Mouse (Mus musculus) kidney, postnatal 0 days (tissue): ENCODE measurements around the gene Rin3. TPM values are rescaled to one million over a fixed set of nuclear protein-coding genes. Genes with fewer than 3 reads are reported as not detected.

Experiments used
- ATAC-seq: fragments of 200-750 bp; cut with Nextera tagmentation; replicated peaks from 2 replicates; pipeline ENCODE4 v1.8.0; 2017; ENCODE audit warnings: low read depth, moderate number of reproducible peaks, moderate TSS enrichment, moderate library complexity; ENCODE audit not compliant: low FRiP score
- DNase-seq: peaks from one replicate; pipeline ENCODE4 v3.0.0-alpha.2; 2016; ENCODE audit warnings: low spot score
- H3K27ac ChIP-seq: fragments of 300-500 bp; sonication (generic); 2 replicates; pipeline ENCODE4 v1.5.1; 2014; ENCODE audit warnings: mild to moderate bottlenecking
- H3K27me3 ChIP-seq: fragments of 300-500 bp; sonication (generic); 2 replicates; pipeline ENCODE4 v1.6.1; 2014; ENCODE audit warnings: low read length, mixed read lengths; ENCODE audit not compliant: insufficient read depth
- H3K36me3 ChIP-seq: fragments of 300-500 bp; sonication (generic); 2 replicates; pipeline ENCODE4 v1.6.1; 2014; ENCODE audit warnings: low read length, mixed read lengths; ENCODE audit not compliant: insufficient read depth
- H3K4me1 ChIP-seq: fragments of 300-500 bp; sonication (generic); replicated peaks from 2 replicates; pipeline ENCODE4 v1.6.1; 2014; ENCODE audit warnings: antibody characterized with exemption, low read length, mixed read lengths; ENCODE audit not compliant: insufficient read depth
- H3K4me2 ChIP-seq: fragments of 300-500 bp; sonication (generic); 2 replicates; pipeline ENCODE4 v1.6.1; 2014; ENCODE audit warnings: mild to moderate bottlenecking, low read length, moderate library complexity, mixed read lengths
- H3K4me3 ChIP-seq: fragments of 300-500 bp; sonication (generic); replicated peaks from 2 replicates; pipeline ENCODE4 v1.5.1; 2014; ENCODE audit warnings: low read depth, low read length
- H3K9ac ChIP-seq: fragments of 300-500 bp; sonication (generic); 2 replicates; pipeline ENCODE4 v1.6.1; 2014; ENCODE audit warnings: low read depth, low read length
- H3K9me3 ChIP-seq: fragments of 300-500 bp; sonication (generic); replicated peaks from 2 replicates; pipeline ENCODE4 v1.6.1; 2016; ENCODE audit warnings: low read length, inconsistent platforms, mixed read lengths
- CTCF ChIP-seq: IDR thresholded peaks from 2 replicates; pipeline ENCODE4 v1.5.1; 2016; ENCODE audit warnings: antibody characterized with exemption, low read depth, mild to moderate bottlenecking, moderate library complexity
- WGBS: fragments of 180-500 bp; shearing (Covaris S2); extraction: QIAGEN DNeasy Blood & Tissue Kit; methylation state at CpG from one replicate; pipeline ENCODE4 v1.1.7; 2014; 5-methylcytosine and 5-hydroxymethylcytosine counted together
- polyA plus RNA-seq: library from polyadenylated mRNA; unstranded; fragments of >200 nt; fragmentation: Nextera tagmentation; extraction: Ambion mirVana; gene quantifications from 2 replicates; pipeline ENCODE4 v1.2.1, GENCODE M21; 2015

The Rin3 gene
- polyA plus RNA-seq, 1 experiment from 2014 or later, result 8.8 TPM

DNA sequence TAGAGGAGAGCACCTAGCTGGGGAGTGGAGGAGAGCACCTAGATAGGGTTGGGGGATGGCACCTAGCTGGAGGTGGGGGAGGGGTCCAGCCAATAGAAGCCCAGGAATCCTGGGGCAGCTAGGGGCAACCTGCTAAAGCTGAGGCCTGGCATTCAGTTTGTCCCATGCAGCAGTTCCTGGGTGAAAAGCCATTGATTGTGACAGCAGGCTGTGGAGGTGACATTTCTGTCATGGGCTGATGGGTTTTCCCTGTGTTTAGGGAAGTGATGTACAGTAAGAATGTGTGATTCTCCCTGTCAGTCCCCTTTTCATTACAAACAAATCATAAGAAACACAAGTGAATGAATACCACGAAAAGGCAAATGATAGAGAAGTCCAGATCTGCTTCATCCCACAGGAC lies 13.5 kb downstream of the Rin3 start:
- Histone ChIP-seq H3K9me3 (no peaks in the 10 kb centered on the region), H3K4me3 (no peak overlapping the region), H3K4me1 (peaks cover 11% of the 10 kb centered on the region; the same call in 1 of the 2 replicates), H3K4me2 (no peak overlapping the region), H3K27me3 (no peaks in the 10 kb centered on the region), H3K27ac (no peak overlapping the region), H3K9ac (no peak overlapping the region), H3K36me3 (no peaks in the 10 kb centered on the region)
- no peak for TF ChIP-seq CTCF
- WGBS, result 83% methylated on average over 1 of the region's 1 CpGs
- no peak for ATAC-seq
- no peak for DNase-seq

DNA sequence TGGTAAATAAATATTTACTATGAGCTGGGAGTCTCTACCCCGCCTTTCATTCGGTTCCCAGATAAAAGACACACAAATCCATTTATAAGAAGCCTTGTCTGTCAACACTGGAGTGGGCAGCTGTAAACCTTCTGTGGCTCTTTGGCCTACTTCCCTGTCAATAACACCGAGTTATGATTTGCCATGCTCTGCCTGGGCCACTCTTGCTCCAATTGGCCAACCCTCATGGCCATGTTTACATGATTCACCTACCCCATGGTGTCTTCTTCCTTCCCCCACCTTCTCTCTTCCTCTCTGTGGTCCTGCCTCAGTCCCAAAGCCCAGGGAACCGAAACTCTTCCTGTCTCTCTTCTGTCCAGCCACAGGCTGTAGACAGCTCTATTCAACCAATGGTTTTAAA lies 14.1 kb downstream of the Rin3 start:
- H3K4me3 ChIP-seq, result no peak overlapping the region
- H3K4me2 ChIP-seq, result no peak overlapping the region
- no peaks in the 10 kb centered on the region for H3K36me3 ChIP-seq
- H3K9ac ChIP-seq, result no peak overlapping the region
- ATAC-seq (no peak), DNase-seq (no peak)
- TF ChIP-seq CTCF, result no peak
- 86% methylated on average over 4 of the region's 4 CpGs for WGBS
- H3K27ac ChIP-seq, result no peak overlapping the region
- no peaks in the 10 kb centered on the region for H3K9me3 ChIP-seq
- peaks cover 9% of the 10 kb centered on the region for H3K4me1 ChIP-seq
- H3K27me3 ChIP-seq, result no peaks in the 10 kb centered on the region

DNA sequence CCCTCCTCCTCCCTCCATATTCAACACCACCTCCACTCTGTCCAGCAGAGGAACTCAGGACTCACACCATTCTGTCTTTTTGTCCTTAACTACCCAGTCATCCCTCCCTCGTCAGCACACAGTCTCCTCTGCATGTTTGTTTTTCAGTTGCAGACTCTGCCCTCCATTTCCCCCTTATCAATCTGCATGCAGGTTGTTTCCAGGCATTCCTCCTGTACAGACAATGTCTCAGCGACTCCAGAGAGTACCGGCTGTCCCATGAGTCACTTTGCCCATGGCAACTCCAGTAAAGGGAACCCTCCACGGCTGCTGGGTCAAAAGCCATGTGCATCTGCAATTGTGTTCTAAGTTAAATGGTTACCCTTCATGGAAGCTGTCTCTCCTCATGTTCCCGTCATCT lies 16.4 kb downstream of the Rin3 start:
- TF ChIP-seq CTCF, result no peak
- 63% methylated on average over 5 of the region's 5 CpGs for WGBS
- H3K4me1 ChIP-seq, result peaks cover 17% of the 10 kb centered on the region
- no peak overlapping the region for H3K4me3 ChIP-seq
- no peak overlapping the region for H3K9ac ChIP-seq
- DNase-seq, result no peak
- H3K27me3 ChIP-seq, result no peaks in the 10 kb centered on the region
- H3K36me3 ChIP-seq, result no peaks in the 10 kb centered on the region
- H3K9me3 ChIP-seq, result no peaks in the 10 kb centered on the region
- H3K27ac ChIP-seq, result no peak overlapping the region
- no peak overlapping the region for H3K4me2 ChIP-seq
- ATAC-seq, result no peak

DNA sequence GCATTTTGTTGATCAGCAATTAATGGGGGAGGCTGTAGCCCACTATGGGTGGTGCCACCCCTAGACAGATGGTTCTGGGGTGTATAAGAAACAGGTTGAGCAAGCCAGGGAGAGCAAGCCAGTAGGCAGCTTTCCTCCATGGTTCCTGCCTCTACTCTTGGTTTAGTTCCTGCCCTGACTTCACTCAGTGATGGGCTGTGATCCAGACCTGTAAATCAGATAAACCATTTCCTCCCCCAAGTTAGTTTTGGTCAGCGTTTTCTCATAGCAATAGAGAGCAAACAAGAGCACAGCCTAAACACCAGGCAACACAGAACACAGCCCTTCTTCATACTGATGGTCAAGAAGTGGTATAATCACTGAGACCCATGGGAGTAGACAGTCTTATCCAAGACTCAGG lies 18.7 kb downstream of the Rin3 start:
- Histone ChIP-seq H3K4me3 (no peak overlapping the region), H3K9me3 (no peaks in the 10 kb centered on the region), H3K27ac (no peak overlapping the region), H3K4me2 (no peak overlapping the region), H3K4me1 (peaks cover 17% of the 10 kb centered on the region), H3K27me3 (no peaks in the 10 kb centered on the region), H3K9ac (no peak overlapping the region), H3K36me3 (no peaks in the 10 kb centered on the region)
- ATAC-seq, result no peak
- DNase-seq, result no peak
- TF ChIP-seq CTCF, result no peak
- 51% methylated on average over 1 of the region's 1 CpGs for WGBS

DNA sequence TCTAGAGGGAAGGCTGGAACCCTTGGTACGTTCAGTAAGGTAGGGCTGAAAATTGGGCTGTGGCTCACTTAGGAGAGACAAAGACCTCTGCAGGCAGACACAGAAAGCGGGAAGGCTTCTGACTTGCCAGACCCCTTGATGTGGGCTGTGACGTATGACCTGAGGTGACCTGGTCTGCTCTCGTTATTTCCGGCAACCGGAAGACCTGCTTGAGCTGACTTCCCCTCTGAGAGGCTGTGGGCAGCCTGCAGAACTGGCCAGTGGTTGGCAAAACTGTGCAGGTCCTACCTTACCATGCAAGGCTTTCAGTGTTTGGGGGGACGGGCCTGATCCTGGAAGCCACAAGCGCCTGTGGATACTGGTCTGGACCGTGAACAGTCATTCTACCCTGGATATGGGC lies 19.5 kb downstream of the Rin3 start:
- DNase-seq, result no peak
- Histone ChIP-seq H3K4me1 (peaks cover 17% of the 10 kb centered on the region), H3K36me3 (no peaks in the 10 kb centered on the region), H3K4me3 (no peak overlapping the region), H3K4me2 (no peak overlapping the region), H3K9ac (no peak overlapping the region), H3K27ac (0 out of 2 replicates have a peak overlapping the region, but pooled peaks have one; percentile 19), H3K27me3 (no peaks in the 10 kb centered on the region), H3K9me3 (no peaks in the 10 kb centered on the region)
- WGBS, result 61% methylated on average over 9 of the region's 9 CpGs
- no peak for ATAC-seq
- TF ChIP-seq CTCF, result no peak

DNA sequence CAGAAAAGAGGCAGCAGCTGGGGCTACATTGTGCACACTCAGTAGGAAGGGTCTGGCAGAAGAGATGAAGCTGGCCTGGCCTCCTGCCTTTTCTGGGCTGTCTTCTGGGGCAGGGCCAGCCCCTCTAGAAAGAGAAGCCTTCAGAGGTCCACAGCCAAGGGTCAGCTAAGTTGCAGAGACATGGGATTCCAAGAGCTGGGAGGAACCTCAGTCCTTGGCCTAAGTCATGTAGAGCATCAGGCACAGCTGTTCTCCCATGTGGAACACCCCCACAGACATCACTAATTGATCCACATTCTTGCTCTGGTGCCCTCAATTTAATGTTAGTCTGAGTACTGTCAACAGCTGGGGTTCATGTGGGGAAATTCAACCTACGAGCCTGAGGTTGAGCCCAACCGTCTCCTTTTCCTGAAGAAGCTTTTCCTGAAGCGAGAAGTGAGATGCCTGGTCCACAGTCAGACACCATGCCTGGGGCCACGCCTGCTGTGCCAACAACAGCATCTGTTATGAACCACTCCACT lies 20.0 kb downstream of the Rin3 start:
- H3K4me1 ChIP-seq, result peaks cover 20% of the 10 kb centered on the region

DNA sequence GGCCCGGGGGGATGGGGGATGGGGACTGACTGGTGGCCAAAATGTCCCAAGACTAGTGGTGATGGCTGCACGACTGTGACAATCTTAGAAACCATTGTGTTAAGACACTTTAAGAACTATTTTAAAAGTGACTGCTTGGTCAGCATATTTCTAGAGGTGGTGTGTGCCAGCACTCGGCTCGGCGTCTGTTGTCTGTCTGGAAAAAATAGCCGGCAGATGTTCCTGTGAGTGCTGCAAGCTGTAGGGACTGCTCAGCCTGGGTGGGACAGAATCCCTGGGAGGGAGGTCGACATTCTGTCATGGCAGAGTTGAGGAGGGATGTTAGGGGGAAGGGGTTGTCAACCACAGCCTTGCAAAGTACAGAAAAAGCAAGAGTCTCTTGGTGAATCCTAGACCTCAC lies 21.0 kb downstream of the Rin3 start:
- Histone ChIP-seq H3K27me3 (no peaks in the 10 kb centered on the region), H3K9ac (no peak overlapping the region), H3K9me3 (no peaks in the 10 kb centered on the region), H3K27ac (no peak overlapping the region), H3K4me1 (peaks cover 29% of the 10 kb centered on the region), H3K4me2 (no peak overlapping the region), H3K36me3 (no peaks in the 10 kb centered on the region), H3K4me3 (no peak overlapping the region)
- 50% methylated on average over 7 of the region's 7 CpGs for WGBS
- no peak for TF ChIP-seq CTCF
- DNase-seq (no peak), ATAC-seq (no peak)

More for the DNA sequence above, 20.0 kb downstream of the Rin3 start:
- Histone ChIP-seq H3K4me3 (no peak overlapping the region), H3K9ac (no peak overlapping the region), H3K36me3 (no peaks in the 10 kb centered on the region), H3K27ac (peak overlapping the region; percentile 19; the same call in 1 of the 2 replicates), H3K4me2 (no peak overlapping the region), H3K27me3 (no peaks in the 10 kb centered on the region), H3K9me3 (no peaks in the 10 kb centered on the region)
- ATAC-seq (peak; percentile 24; the same call in 1 of the 2 replicates), DNase-seq (peak; percentile 73)
- 58% methylated on average over 4 of the region's 4 CpGs for WGBS
- no peak for TF ChIP-seq CTCF
